Mouse (Mus musculus): ENCODE measurements around the gene Npas4.
"Not testable (repeated sequence)": the region's sequence is repeated elsewhere in the genome, so short reads cannot be mapped to it uniquely, and the experiment has no call there.

The Npas4 gene

DNA sequence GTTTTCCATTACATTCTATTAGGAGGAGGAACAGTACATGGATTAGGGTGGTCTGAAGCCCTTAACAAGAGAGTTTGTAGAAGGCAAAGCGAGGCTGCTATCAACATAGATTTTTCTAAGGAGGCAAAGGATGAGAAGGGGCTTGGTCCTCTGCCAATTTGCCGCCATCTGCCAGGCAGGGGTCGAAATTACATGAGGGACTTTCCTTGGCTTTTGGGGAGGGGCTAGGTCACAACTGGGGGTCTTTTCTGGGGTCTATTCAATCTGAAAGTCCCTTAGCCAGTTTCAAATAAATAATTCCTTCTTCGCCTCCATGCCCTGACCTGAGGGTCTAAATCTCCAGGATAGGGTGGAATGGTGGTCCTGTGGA is at the start of gene Npas4:
TSS of gene Npas4 (minus strand) at position 61 of the 370 bp plus-strand sequence.
- DNase-seq (ENCODE audit: low read depth), result no peak

DNA sequence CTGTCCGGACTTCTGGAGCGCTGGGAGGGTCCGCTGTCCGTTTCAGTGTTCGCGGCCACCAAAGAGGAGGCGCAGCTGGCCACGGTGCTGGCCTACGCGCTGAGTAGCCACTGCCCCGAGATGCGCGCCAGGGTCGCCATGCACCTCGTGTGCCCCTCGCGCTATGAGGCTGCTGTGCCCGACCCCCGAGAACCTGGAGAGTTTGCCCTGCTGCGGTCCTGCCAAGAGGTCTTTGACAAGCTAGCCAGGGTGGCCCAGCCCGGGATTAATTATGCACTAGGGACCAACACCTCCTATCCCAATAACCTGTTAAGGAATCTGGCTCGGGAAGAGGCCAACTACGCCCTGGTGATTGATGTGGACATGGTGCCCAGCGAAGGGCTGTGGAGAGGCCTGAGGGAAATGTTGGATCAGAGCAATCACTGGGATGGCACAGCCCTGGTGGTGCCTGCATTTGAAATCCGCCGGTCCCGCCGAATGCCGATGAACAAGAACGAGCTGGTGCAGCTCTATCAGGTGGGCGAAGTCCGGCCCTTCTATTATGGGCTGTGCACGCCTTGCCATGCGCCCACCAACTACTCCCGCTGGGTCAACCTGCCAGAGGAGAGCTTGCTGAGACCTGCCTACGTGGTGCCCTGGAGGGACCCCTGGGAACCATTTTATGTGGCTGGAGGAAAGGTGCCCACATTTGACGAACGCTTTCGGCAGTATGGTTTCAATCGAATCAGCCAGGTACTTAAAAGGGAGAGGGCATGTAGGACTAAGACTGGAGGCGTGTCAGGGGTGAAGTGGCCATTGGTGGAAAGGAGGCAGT is 49.4 kb upstream of the Npas4 start:
- no peak for DNase-seq (ENCODE audit: low read depth)

- peak; percentile 88 for DNase-seq (ENCODE audit: low read depth)
These were observed 48.6 kb upstream of the Npas4 start, which contains the start of the genes B4gat1 and AC124502.3 for GRCm38 (mm10) chr19:5038709-5039156. B4gat1 (plus strand) TSS chr19:5038826. AC124502.3 (plus strand) TSS chr19:5038891.

- DNase-seq (ENCODE audit: low read depth), result peak; percentile 59
These were observed 47.8 kb upstream of the Npas4 start for GRCm38 (mm10) chr19:5037678-5038571.

GRCm38 (mm10) chr19:5036577-5036976 is 46.5 kb upstream of the Npas4 start:
- no peak for DNase-seq (ENCODE audit: low read depth)

DNA sequence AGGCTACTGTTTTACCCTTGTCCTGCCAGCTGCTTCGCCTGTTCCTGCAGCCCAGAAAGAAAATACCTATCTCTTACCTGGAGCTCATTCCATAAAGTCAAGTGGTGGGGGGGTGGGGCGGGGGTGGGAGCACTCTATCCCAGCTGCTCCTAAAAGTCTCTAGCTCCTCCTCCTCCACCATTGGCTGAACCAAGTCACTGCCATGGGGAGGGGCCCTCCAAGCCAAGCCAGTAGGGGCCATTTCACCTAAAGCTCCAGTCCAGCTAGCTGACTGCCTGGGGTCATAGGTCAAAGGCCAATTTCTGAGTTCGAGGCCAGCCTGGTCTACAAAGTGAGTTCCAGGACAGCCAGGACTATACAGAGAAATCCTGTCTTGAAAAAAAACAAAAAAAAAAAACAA is 42.6 kb upstream of the Npas4 start:
- no peak for DNase-seq (ENCODE audit: low read depth)

GRCm38 (mm10) chr19:5026111-5026510 is 36.0 kb upstream of the Npas4 start:
- no peak for DNase-seq (ENCODE audit: low read depth)

DNA sequence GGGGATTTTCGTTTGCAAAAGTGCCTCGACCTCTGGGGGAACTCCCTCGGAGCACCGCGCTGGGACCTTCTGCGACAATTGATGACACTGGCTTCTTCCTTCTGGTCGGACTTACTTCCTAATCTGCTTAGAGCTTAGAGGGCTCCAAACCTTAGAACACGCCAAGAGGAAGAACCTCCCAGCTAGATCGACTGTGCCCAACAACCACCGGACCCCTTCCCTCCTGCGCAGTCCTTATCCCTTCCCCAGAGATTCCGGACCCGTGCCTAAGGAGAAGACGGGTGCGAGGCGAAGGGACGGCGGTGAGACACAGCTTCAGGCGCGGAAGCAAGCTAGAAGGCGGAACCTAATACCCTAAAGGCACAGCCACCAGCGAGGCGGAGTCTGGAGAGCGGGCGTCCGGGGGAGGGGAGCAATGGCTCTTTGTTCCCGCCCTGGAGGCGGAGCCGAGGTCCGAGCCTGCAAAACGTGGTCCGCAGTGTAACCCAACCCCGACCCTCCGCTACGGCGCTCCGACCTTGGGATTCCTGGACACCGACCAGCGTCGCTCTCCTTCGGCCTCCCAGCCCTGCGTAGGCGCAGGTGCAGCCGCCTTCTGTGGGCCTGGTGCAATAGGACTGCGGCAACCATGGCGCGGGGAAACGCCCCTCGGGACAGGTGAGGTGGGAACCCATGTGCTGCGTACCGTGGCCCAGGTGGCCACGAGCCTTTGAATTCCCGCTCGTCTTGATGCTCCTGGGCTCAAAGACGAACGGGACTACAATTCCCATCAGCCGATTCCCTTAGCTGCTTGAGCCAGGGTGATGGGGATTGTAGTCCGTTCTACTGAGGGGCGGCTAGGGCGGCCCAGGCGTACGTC is 33.7 kb upstream of the Npas4 start, which contains the start of gene Slc29a2:
TSS of gene Slc29a2 (plus strand) at position 240 of the 859 bp plus-strand sequence.
- DNase-seq (ENCODE audit: low read depth), result peak; percentile 88

- no peak for DNase-seq (ENCODE audit: low read depth)
These were observed 31.3 kb upstream of the Npas4 start for GRCm38 (mm10) chr19:5021416-5021815.

DNA sequence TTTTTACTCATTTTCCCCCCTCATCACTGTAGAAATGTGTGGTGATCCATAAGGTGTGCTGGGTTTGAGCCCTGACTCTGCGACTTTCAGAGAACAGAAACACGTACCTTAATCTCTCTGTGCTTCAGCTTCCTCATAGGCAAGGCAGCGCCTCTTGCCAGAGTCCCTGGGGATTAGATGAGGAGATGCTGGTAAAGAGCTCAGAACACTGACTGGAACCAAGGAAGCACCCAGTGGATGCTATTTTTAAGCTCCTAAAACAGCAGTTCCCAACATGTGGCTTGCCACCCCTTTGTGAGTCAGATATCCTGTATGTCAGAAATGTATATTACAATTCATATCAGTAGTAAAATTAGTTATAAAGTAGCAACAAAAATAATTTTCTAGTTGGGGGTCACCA is 28.1 kb upstream of the Npas4 start:
- DNase-seq (ENCODE audit: low read depth), result no peak

DNA sequence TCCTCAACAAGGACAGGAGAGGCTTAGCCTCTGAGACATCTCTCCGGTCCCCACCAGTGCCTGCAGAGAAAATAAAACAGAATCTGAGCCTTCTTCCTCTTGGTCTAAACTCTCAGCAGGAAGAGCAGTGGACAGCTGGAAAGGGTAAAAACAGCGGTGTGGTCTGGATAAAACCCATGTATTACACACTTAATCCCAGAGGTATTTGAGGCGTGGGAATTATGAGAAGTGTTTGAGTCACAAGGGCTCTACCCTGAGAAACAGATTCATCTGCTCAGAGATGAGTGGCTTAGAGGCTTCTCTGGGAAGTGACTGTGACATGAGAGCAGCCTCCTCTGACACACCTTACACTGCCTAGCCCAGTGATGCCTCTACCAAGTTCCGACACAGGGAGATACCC is 27.5 kb upstream of the Npas4 start:
- no peak for DNase-seq (ENCODE audit: low read depth)

DNA sequence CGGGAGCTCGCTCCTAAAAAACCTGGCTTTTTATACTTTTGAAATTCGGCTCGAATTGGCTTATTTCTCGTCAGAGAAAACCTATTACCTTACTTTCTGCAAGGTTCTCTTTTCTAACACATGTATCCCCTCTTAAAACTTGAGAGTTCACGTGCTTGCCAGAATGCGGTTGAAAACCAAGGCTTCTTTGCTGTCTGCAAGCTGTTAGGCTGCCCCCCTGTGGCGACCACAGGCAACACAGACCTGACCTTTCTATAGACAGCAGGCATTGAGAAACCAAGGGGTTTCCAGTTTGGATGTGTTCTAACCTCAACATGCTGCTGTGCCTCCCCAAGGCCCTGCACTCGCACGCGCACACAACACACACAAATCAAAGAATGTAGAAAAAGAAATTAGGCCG is 26.7 kb upstream of the Npas4 start:
- DNase-seq (ENCODE audit: low read depth), result peak; percentile 86

GRCm38 (mm10) chr19:5016221-5016742 is 26.2 kb upstream of the Npas4 start:
- no peak for DNase-seq (ENCODE audit: low read depth)

DNA sequence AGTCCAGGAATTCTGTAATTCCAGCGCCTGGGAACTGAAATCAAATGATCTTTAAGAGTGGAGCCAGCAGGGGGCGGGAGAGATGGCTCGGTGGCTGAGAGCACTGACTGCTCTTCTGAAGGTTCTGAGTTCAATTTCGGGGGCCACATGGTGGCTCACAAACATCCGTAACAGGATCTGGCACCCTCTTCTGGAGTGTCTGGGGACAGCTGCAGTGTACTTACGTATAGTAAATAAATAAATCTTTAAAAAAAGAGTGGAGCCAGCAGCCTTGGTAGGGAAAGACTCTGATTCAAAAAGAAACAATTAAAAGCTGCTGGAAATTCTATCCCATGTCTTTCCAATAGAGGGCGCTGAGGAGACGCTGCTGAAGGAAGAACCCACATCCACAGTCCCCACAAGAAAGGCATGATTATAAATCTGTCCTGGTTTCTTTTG is 24.9 kb upstream of the Npas4 start:
- peak; percentile 82 for DNase-seq (ENCODE audit: low read depth)

- no peak for DNase-seq (ENCODE audit: low read depth)
These were observed 23.0 kb upstream of the Npas4 start for GRCm38 (mm10) chr19:5013138-5013537.

DNA sequence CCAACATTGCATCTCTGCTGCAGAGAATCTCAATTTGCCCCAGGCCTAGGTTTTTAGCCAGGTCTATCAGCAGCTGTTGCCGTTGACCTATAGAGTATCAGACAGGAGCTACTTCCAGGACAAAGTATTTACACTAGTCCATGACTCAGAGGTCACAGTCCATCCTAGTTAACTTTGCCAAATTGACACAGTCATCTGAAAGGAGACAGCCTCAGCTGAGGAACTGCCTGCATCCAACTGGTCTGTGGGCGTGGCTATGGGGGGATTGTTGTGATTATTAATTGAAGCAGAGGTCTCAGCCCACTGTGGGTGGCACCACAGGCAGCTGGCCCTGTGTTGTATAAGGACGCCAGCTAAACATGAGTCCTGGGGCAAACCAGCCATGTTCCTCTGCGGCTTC is 14.8 kb upstream of the Npas4 start:
- DNase-seq (ENCODE audit: low read depth), result no peak

DNA sequence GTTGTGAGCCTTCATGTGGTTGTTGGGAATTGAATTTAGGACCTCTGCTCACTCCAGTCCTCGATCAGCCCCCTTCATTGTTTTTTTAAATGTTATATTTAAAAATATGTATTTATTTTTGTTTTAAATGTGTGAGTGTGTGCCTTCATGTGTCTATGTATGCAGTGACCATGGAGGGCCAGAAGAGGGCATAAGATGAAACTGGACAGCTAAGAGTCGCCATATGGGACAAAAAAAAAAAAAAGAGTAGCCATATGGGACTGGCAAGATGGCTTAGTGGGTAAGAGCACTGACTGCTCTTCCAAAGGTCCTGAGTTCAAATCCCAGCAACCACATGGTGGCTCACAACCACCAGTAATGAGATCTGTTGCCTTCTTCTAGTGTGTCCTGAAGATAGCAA is 13.5 kb upstream of the Npas4 start:
- not testable (repeated sequence) for DNase-seq (ENCODE audit: low read depth)

- peak; percentile 87 for DNase-seq (ENCODE audit: low read depth)
These were observed 11.7 kb upstream of the Npas4 start for GRCm38 (mm10) chr19:5001666-5002406.

DNA sequence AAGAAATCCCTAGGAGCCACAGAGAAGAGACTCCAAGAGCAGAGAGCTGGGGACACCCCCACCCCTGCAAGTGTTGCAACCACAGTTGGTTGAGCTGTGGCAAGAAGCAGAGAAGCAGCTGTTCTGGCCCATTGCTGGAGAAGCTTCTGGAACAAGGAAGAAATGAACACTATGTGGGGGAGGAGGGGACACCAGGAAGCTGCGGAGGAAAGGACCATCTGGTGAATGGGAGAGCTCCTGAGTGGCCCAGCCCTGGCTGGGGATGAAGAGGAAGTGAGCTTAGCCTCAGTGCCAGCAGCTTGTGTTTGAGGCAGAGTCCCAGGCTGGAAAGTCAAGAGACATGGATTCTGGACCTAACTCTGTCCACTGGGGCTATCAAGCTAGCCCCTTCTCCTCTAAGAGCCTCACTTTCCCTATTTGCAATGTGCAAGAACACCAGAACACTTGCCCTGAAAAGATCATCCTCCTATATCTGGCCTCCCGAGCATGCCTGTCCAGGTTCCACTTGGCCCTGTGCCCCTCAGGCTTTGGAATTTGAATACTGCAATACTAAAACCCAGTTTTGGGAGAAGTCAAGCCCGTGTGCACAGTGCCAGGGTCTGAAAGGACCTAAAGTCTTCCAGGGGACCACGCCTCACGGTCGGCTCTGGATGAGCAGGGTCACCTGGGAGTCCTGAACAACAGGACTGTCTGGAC is 9.5 kb upstream of the Npas4 start:
- DNase-seq (ENCODE audit: low read depth), result no peak

GRCm38 (mm10) chr19:4994043-4994442 is 3.9 kb upstream of the Npas4 start:
- DNase-seq (ENCODE audit: low read depth), result no peak
